Mouse (Mus musculus) erythroblast, embryonic 14.5 days (primary cell): ENCODE results near the gene Ube2i. TPM values are rescaled to one million over a fixed set of nuclear protein-coding genes. Genes with fewer than 3 reads are reported as not detected.

Source experiments
- H3K27me3 ChIP-seq: 2 replicates; pipeline ENCODE4 v1.6.1; 2012; ENCODE audit warnings: inconsistent platforms; ENCODE audit not compliant: control insufficient read depth
- H3K36me3 ChIP-seq: 2 replicates; pipeline ENCODE4 v1.6.1; 2012; ENCODE audit warnings: mild to moderate bottlenecking, inconsistent platforms; ENCODE audit not compliant: control insufficient read depth
- H3K4me1 ChIP-seq: 2 replicates; pipeline ENCODE4 v1.6.1; 2012; ENCODE audit warnings: inconsistent platforms; ENCODE audit not compliant: control insufficient read depth
- H3K4me3 ChIP-seq: replicated peaks from 2 replicates; pipeline ENCODE3; 2012; ENCODE audit warnings: moderate library complexity, mild to moderate bottlenecking, inconsistent platforms
- H3K9me3 ChIP-seq: 2 replicates; pipeline ENCODE4 v1.6.1; 2012; ENCODE audit warnings: low read length, inconsistent platforms, mixed read lengths; ENCODE audit not compliant: control insufficient read depth
- GATA1 ChIP-seq: IDR thresholded peaks from 2 replicates; pipeline ENCODE4 v1.6.1; 2012; ENCODE audit warnings: low read length, inconsistent platforms, mixed read lengths
- TAL1 ChIP-seq: IDR thresholded peaks from 3 replicates; pipeline ENCODE4 v1.6.1; 2012; ENCODE audit warnings: low read length, inconsistent platforms, mixed read lengths
- polyA plus RNA-seq: library from polyadenylated mRNA; stranded (reverse); fragments of >175 nt; gene quantifications from 2 replicates; pipeline ENCODE4 v1.2.3, GENCODE M21; 2012

Gene Ube2i
- polyA plus RNA-seq, 1 experiment: 26.5 TPM

- TF ChIP-seq TAL1: no peak
- TF ChIP-seq GATA1: no peak
- Histone ChIP-seq H3K9me3 (no peaks in the 10 kb centered on the region), H3K36me3 (no peaks in the 10 kb centered on the region), H3K27me3 (no peaks in the 10 kb centered on the region), H3K4me1 (no peaks in the 10 kb centered on the region; the same call in 1 of the 2 replicates), H3K4me3 (no peak overlapping the region)
Observed at GRCm38 (mm10) chr17:25288842-25289241, 14.4 kb upstream of the Ube2i start.

DNA sequence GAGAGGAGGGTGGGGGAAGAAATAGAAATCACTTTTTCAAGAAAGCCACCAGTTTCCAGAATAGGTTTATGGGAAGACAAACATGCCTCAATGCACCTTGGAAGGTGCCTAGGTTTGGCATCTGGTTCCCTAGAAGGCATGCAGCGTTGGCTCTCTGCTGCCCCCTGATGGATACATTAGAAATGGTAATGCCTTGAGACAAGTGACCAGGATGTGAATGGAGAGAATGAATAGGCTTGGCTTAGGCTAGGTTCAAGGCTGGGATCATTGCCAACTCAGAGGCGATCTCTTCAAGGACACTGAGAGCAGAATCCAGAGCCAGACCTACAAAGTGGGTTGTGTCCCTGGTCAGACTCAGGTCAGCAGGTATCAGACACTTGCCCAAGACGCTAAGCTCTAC, 10.6 kb upstream of the Ube2i start:
- Histone ChIP-seq H3K9me3 (no peaks in the 10 kb centered on the region), H3K4me3 (no peak overlapping the region), H3K36me3 (no peaks in the 10 kb centered on the region), H3K4me1 (peaks cover 9% of the 10 kb centered on the region), H3K27me3 (no peaks in the 10 kb centered on the region)
- TF ChIP-seq GATA1 (no peak), TAL1 (no peak)

DNA sequence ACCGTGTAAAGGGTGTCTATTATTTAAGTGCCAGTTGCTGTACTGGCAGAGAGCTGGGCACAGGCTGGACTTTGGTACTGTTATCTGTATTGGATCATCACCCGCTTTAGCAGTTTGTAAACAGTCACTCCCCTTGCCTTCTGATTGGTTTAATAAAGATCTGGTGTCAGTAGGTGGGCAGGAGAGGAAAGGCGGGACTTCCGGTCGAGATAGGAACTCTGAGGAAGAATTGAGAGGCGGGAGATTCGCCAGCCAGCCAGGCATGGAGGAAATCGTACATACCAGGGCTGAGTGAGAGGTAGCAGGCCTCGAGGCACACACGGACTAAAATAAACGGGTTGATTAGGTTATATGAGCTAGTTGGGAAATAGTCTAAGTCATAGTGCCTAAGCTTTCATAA, 7.7 kb upstream of the Ube2i start:
- Histone ChIP-seq H3K9me3 (no peaks in the 10 kb centered on the region), H3K36me3 (no peaks in the 10 kb centered on the region), H3K4me3 (peak overlapping the region; percentile 52), H3K27me3 (peaks cover 3% of the 10 kb centered on the region; the same call in 1 of the 2 replicates), H3K4me1 (peaks cover 9% of the 10 kb centered on the region)
- TF ChIP-seq TAL1 (no peak), GATA1 (peak; percentile 47; the same call in 1 of the 2 replicates)

DNA sequence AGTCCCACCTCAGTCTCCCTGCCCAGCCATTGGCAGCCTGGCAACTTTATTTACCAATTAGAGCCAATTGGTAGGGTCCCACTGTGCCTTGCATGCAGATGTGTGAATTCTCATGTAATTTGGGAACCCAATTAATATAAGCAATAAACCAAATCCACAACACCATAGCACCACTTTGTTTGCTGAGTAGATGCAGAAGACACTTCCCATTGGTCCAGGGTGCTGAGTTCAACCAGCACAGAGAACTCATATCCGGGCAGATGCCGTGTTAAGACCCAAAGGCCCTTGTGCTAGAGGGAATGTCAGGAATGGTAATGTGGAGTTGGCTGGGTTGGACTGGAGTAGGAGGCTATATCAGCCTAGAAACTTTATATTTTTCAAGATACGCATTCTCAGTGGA, 1.4 kb upstream of the Ube2i start:
- TF ChIP-seq GATA1: no peak
- no peak for TF ChIP-seq TAL1
- H3K36me3 ChIP-seq: peaks cover 13% of the 10 kb centered on the region
- no peak overlapping the region for H3K4me3 ChIP-seq
- H3K27me3 ChIP-seq: peaks cover 3% of the 10 kb centered on the region; the same call in 1 of the 2 replicates
- no peaks in the 10 kb centered on the region for H3K9me3 ChIP-seq
- H3K4me1 ChIP-seq: peaks cover 28% of the 10 kb centered on the region

GRCm38 (mm10) chr17:25273706-25274501, 518 bp downstream of the Ube2i start:
- Histone ChIP-seq H3K27me3 (no peaks in the 10 kb centered on the region), H3K36me3 (peaks cover 32% of the 10 kb centered on the region), H3K4me3 (peak overlapping the region; percentile 86), H3K4me1 (peaks cover 45% of the 10 kb centered on the region), H3K9me3 (no peaks in the 10 kb centered on the region)
- TF ChIP-seq GATA1: no peak
- no peak for TF ChIP-seq TAL1

DNA sequence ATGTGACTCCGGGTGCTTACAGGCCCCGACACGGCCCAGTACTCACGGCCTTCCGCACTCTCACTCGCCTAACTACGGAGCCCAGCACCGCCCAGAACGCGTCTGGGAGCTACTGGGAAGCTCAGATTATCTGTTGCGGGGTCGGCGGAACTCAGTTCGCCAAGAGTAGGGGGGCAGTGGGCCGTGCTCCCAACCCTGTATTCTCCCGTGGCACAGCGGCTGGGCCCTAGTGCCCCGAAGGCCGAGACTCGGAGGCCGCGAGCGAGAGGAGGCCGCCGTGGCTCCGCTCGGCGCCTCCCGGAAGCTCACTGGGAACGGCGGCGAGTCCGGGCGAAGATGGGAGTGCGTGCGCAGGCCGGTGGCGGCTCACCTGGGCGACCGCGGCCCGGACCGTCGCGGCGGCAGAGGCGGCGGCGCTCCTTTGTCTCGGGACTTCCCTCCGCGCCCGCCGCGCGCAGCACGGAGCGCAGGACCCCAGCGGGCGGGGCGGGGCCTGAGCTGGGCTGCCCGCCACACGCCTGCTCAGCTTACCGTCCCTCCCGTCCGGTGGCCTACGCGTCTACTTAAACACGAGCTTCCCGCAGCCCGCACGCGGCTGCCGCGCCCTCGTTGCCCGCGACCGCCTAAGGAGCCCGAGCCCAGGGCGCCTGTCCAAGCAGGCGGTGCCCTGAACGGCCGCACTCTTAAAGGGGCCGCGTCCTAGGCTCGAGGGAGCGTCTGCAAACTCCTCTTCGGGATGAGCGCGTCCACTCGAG, 1.3 kb downstream of the Ube2i start:
- Histone ChIP-seq H3K36me3 (peaks cover 40% of the 10 kb centered on the region), H3K4me3 (peak overlapping the region; percentile 86), H3K9me3 (no peaks in the 10 kb centered on the region), H3K4me1 (peaks cover 45% of the 10 kb centered on the region), H3K27me3 (no peaks in the 10 kb centered on the region)
- TF ChIP-seq TAL1: no peak
- TF ChIP-seq GATA1: no peak

- Histone ChIP-seq H3K9me3 (no peaks in the 10 kb centered on the region), H3K4me3 (peak overlapping the region; percentile 86), H3K4me1 (peaks cover 45% of the 10 kb centered on the region), H3K36me3 (peaks cover 48% of the 10 kb centered on the region), H3K27me3 (no peaks in the 10 kb centered on the region)
- TF ChIP-seq GATA1: peak; percentile 48; the same call in 1 of the 2 replicates
- no peak for TF ChIP-seq TAL1
Observed at GRCm38 (mm10) chr17:25272326-25272725, 2.1 kb downstream of the Ube2i start.

GRCm38 (mm10) chr17:25270795-25271335, 3.6 kb downstream of the Ube2i start:
- H3K4me1 ChIP-seq: peaks cover 45% of the 10 kb centered on the region
- H3K9me3 ChIP-seq: no peaks in the 10 kb centered on the region
- TF ChIP-seq TAL1 (no peak), GATA1 (no peak)
- no peaks in the 10 kb centered on the region for H3K27me3 ChIP-seq
- H3K36me3 ChIP-seq: peaks cover 63% of the 10 kb centered on the region
- H3K4me3 ChIP-seq: peak overlapping the region; percentile 86

- H3K4me1 ChIP-seq: peaks cover 3% of the 10 kb centered on the region
- H3K9me3 ChIP-seq: no peaks in the 10 kb centered on the region
- H3K4me3 ChIP-seq: no peak overlapping the region
- no peaks in the 10 kb centered on the region for H3K27me3 ChIP-seq
- peaks cover 88% of the 10 kb centered on the region for H3K36me3 ChIP-seq
- TF ChIP-seq TAL1: no peak
- TF ChIP-seq GATA1: no peak
Observed at GRCm38 (mm10) chr17:25264453-25264852, 10.0 kb downstream of the Ube2i start.
